Mouse (Mus musculus) left cerebral cortex, adult 2 months (tissue): ENCODE data around the gene Psmd3. TPM values are rescaled to one million over a fixed set of nuclear protein-coding genes. Genes with fewer than 3 reads are reported as not detected.
A peak's percentile ranks its signal among the peaks of the same experiment; 100 is the strongest.
"Not testable (repeated sequence)": the region's sequence is repeated elsewhere in the genome, so short reads cannot be mapped to it uniquely, and the experiment has no call there.

Experiments used
- DNase-seq, 2 experiments: peaks; one replicate each; pipeline ENCODE4 v3.0.0; 2021 to 2022; ENCODE audit warnings: low spot score in 2 of 2, mixed read lengths in 1 of 2; ENCODE audit errors: extremely low spot score in 1 of 2
- H3K27ac ChIP-seq: fragments of 200-600 bp; 2 replicates; pipeline ENCODE4 v1.8.1; 2022
- H3K4me3 ChIP-seq: fragments of 200-600 bp; 2 replicates; pipeline ENCODE4 v1.8.1; 2022
- CTCF ChIP-seq: fragments of 200-600 bp; IDR thresholded peaks from 2 replicates; pipeline ENCODE4 v1.8.1; 2022; ENCODE audit warnings: antibody characterized with exemption, mild to moderate bottlenecking, moderate library complexity
- intact Hi-C: fragments of 180-260 bp; cut with DNase I; formaldehyde crosslinking; loops from one replicate; pipeline ENCODE4 v1.15.1; 2025
- long read RNA-seq, 2 experiments: library from polyadenylated mRNA; stranded (forward); transcript quantifications; one replicate each; pipeline ENCODE4 v2.0.0; 2021; ENCODE audit warnings: borderline mapping rate in 2 of 2
- total RNA-seq, 2 experiments: library from RNA; stranded (reverse); gene quantifications; 2 replicates each; pipeline ENCODE4 v1.2.3; 2021

The Psmd3 gene
- 100 to 1,000 TPM; 132 TPM for total RNA-seq
- long read RNA-seq, experiment 1, transcript Psmd3-201 (12 exons, 2,148 nt) = major isoform, 81 of 103 reads
- long read RNA-seq, experiment 1, partial matches to known transcripts = 8 of 103 reads
- long read RNA-seq, experiment 1, other reads (novel, unspliced or antisense) = 14 of 103 reads
- long read RNA-seq, experiment 2, transcript Psmd3-201 (12 exons, 2,148 nt) = major isoform, 71 of 105 reads
- long read RNA-seq, experiment 2, partial matches to known transcripts = 11 of 105 reads
- long read RNA-seq, experiment 2, other reads (novel, unspliced or antisense) = 23 of 105 reads

DNA sequence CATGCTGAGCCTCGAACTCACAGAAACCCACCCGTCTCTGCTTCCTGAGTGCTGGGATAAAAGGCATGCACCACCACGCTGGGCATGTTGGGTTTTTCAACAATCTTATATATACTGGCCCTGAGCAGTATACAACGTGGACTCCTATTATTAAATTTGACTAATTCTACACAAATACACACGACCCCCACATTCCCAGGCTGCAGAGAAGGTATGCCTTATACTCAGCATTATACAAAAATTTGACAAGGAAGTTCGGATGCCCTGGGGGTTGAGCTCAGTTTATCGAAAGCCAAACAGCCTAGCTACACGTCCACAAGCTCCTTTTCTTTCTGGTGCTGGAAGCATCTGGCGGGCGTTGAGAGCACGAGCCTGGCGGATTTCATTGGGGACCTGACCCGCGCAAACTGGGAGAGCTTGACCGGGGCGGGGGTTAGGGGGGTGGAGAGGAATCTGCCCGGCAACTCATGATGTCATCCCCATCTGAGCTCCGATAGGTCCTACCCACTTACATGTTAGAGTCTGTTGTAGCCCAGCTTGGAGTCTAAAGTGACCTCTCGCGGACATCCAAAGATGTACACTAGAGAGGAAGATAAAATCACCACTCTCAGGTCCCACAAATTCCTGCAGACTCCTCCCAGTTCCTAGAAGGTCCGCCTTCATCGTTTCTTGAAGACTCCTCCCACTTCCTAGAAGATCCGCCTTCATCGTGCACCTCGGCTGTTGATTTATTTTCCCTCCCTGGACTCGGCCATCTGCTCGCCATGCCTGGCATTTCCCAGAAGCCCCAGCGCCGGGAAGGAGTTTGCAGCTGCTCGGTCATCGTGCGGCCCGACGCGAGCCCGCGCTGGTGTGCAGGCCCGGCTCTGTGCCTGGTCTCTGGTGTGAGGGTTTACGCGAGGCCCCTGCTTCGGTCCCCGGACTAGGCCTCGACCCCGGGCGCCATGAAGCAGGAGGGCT is at the start of gene Psmd3:
TSS of gene Psmd3 (plus strand) at position 769 of the 960 bp plus-strand sequence.
- Histone ChIP-seq H3K27ac (peak within 1 kb of the TSS; percentile 78), H3K4me3 (peak within 1 kb of the TSS; percentile 96)
- peak; percentile 95 to 98 for DNase-seq
- intact Hi-C loops = no loop called here
- TF ChIP-seq CTCF = peak; percentile 34

DNA sequence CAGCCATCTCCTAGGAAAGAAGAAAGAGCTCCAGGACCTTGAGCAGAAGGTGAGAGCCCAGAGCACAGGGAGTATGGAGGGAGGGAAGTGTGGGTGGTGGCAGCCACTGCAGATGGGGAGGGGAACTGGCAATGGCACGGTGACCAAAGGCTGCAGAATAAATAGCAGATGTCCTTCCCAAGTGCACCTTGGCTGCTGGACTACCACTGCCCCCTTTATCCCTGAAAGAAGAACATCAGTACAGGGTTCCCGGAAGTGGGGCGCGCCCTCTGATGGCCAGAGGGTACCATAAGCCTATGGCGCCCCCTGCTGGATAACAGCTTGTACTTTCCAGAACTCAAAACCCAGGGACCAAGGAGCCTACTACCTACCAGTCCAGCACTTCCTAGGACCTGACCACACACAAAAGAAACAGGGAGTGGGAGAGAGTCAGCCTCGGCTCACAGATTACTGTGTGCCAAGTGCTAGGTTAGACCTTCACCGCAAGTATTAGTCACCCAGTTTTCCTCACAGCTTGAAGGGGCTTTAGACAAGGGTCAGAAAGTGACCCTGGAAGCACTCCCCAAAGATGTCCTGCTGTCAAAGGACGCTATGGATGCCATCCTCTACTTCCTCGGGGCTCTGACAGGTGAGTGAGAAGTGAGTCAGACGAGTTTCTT is 46.9 kb upstream of the Psmd3 start:
- H3K27ac ChIP-seq, H3K4me3 ChIP-seq, intact Hi-C loops, DNase-seq: not testable (repeated sequence)
- peak; percentile 33 for TF ChIP-seq CTCF

DNA sequence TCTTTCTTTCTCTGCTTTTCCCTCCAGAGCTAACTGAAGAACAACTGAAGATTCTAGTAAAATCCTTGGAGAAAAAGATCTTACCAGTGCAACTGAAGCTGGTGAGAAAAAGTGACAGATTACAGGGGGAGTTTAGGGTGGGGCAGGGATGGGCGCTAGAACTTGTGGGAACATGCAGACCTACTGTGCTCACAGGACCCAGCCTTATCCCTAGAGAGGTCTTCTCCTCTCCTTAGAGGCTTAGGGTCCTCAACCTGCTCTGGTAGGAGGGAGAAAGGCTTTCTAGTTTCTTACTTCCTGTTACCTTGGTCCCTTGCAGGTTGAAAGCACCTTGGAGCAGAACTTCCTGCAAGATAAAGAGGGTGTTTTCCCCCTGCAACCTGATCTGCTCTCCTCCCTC is 44.9 kb upstream of the Psmd3 start:
- no peak for TF ChIP-seq CTCF
- Histone ChIP-seq H3K4me3 (no peak overlapping the region), H3K27ac (no peak overlapping the region)
- intact Hi-C loops = loop anchor here (2.0 kb wide), 1 partner anchor 33 kb away; no protein-coding TSS in a partner anchor
- DNase-seq = no peak

DNA sequence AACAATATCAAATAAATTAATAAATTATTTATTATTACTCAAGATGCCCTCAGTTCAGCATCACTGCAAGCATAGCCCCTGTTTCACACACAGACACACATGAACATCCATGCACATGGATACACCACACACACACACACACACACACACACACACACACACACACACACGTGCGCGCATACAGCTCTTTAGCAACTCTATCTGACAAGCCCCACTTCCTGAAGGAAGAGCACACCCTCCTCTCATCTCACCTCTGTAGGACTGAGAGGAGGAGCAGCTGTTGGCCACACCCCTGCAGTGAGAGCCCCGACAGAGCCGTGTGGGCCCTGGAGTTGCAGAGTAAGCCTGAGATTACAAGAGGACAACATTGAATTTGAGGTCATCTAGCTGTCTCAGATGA is 42.3 kb upstream of the Psmd3 start:
- Histone ChIP-seq H3K4me3 (no peak overlapping the region), H3K27ac (no peak overlapping the region)
- no peak for TF ChIP-seq CTCF
- intact Hi-C loops = no loop called here
- no peak for DNase-seq

DNA sequence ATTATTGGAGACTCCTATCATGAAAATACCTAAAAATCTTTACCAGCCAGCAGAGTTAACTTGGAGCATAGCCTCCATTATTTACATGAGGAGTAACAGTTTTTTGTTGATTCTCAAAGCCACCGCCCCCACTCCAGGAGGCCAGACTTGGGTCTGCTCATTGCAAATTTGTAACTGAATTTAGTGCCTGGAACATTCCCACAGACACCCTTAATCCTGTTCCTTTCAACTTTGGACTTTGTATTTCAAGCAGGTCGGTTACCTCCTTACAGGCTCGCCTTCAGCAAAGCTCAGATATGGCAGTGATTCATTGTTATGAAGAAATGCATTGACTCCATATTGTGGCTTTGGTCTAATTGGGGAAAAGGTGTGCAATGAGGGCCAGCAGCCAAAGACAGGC is 37.6 kb upstream of the Psmd3 start:
- Histone ChIP-seq H3K4me3 (no peak overlapping the region), H3K27ac (no peak overlapping the region)
- no peak for TF ChIP-seq CTCF
- DNase-seq = no peak
- intact Hi-C loops = no loop called here

DNA sequence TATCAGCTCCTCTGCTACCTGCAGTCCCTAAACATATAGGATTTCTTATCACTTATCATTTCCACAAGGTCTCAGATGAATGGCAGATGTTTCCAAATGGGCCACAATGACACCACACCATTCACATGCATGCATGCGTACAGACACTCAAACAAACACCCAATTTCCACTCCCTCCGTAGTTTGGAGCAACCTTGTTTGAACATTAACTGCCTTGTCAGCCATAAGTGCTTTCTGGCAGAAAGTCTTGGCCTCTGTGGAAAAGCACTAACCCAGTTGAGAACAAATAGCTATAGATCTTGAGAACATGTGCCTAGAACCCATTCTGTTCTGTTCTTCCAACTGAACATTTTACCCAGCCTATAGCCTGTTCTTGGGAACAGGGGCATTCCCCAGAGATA is 36.4 kb upstream of the Psmd3 start:
- intact Hi-C loops = no loop called here
- no peak for TF ChIP-seq CTCF
- no peak overlapping the region for H3K27ac ChIP-seq
- H3K4me3 ChIP-seq = no peak overlapping the region
- no peak for DNase-seq

DNA sequence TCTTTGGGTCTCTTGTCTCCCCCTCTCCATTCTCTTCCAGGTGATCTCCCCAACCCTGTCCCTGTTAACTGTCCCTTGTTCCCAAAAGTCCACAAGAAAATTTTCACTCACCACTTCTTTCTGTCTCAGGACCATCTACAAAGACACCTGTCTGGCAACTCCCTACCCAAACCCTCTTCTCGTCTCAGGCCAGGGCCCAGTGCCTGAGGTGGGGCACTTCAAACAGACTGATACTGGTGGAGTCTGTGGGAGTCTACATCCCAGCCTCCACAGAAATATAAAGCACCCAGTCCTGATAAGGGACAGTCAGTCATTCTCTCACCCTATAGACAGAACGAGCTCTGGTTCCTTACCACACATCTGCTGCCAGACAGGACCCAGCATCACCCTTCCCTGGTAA is 35.9 kb upstream of the Psmd3 start, which contains the start of gene Gsdma2:
TSS of gene Gsdma2 (plus strand) at position 301 of the 400 bp plus-strand sequence.
- intact Hi-C loops = no loop called here
- no peak within 1 kb of the TSS for H3K27ac ChIP-seq
- DNase-seq = no peak
- H3K4me3 ChIP-seq = no peak within 1 kb of the TSS
- no peak for TF ChIP-seq CTCF

DNA sequence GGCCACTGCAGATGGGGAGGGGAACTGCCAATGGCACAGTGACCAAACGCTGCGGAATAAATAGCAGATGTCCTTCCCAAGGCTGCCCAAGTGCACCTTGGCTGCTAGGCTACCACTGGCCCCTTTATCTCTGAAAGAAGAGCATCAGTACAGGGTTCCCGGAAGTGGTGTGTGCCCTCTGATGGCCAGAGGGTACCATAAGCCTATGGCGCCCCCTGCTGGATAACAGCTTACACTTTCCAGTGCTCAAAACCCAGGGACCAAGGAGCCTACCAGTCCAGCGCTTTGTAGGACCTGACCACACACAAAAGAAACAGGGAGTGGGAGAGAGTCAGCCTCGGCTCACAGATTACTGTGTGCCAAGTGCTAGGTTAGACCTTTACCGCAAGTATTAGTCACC is 27.3 kb upstream of the Psmd3 start:
- not testable (repeated sequence) for H3K27ac ChIP-seq, DNase-seq, H3K4me3 ChIP-seq
- peak; percentile 48 for TF ChIP-seq CTCF
- intact Hi-C loops = loop anchor here (1.0 kb wide), 1 partner anchor 49 kb away; no protein-coding TSS in a partner anchor

DNA sequence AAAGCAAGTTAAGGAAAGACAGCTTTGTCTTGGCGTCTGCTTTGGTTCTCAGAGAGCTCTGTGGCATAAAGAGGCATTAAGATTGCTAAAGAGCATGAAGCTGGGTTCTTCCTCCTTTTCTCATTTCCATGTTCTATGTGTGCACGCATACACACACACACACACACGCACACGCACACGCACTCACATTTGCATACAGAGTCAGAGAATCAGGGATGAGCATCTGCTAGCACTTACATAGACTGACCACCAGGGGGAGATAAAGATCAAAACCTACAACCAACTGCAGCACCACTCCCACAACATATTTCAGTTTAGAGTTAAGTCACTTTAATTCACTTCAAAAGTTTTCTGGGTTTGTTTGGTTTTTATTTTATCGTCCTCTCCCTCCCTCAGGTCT is 21.8 kb upstream of the Psmd3 start:
- no peak overlapping the region for H3K27ac ChIP-seq
- H3K4me3 ChIP-seq = no peak overlapping the region
- peak; percentile 79 for TF ChIP-seq CTCF
- intact Hi-C loops = no loop called here
- peak in 1 of 2 experiments; percentile 28 for DNase-seq

DNA sequence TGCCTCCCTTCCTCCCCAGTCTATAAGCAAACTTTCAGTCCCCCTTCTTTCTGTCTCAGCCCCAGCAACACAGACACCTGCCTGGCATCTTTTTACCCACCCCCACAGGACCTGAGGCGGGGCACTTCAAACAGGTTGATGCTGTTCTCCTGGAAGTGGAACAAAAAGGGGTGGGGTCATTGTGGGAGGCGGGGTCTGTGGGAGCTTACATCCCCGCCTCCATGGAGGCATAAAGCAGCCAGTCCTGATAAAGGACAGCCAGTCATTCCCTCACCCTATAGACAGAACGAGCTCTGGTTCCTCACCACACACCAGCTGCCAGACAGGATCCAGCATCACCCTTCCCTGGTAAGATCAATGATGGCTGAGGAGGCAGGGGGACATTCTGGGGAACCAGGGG is 18.3 kb upstream of the Psmd3 start, which contains the start of gene Gsdma:
TSS of gene Gsdma (plus strand) at position 261 of the 400 bp plus-strand sequence.
- TF ChIP-seq CTCF = no peak
- intact Hi-C loops = no loop called here
- DNase-seq = no peak
- H3K27ac ChIP-seq = no peak within 1 kb of the TSS
- no peak within 1 kb of the TSS for H3K4me3 ChIP-seq

DNA sequence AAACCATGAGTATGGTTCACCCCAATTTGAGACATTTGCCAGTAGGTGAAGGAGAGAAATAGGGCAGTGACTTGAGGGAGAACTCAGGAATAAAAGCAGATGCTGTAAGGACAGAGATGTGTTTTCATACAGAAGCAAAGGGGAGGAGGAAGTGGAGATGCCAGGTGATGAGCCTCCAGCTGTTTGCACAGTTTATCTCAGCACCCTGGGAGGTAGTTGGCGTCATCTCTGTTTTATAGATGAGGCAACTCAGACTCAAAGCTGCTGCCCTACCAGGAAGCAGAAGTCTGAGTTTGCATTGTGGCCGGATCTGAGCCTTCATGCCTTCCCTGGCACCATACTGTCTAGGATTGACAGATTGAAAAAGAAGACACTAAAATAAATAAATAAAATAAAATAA is 13.4 kb upstream of the Psmd3 start:
- H3K27ac ChIP-seq = no peak overlapping the region
- intact Hi-C loops = no loop called here
- TF ChIP-seq CTCF = no peak
- H3K4me3 ChIP-seq = no peak overlapping the region
- no peak for DNase-seq
